Mouse (Mus musculus) layer of hippocampus, adult 9-11 months (tissue): ENCODE measurements at regions not wholly inside any gene's neighbourhood (a gene's known extent, or its start where the extent isn't known, plus 50 kb on each side); places are given as distances from the start of the nearest gene placed in this dataset.

Experiments used
- DNase-seq: peaks from one replicate; pipeline ENCODE4 v3.0.0; 2022

DNA sequence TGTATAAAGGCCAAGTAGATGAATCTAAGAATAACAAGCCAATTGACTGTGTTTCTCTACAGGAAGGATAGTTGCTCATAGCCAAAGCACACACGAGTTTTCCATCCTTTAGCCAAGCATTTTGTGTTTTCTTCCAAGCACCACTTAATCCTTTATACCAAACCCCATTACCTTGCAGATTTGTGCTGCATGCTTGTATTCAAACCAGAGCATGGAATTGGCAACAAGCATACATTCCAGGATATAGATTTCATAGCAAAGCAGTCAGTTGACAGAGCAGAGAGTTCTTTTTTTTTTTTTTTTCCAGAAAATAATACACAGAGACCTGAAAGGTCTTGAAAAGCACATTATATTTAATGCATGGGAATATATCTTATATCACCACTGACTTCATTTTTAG lies 169.9 kb downstream of the Pom121l12 start:
- DNase-seq: no peak

DNA sequence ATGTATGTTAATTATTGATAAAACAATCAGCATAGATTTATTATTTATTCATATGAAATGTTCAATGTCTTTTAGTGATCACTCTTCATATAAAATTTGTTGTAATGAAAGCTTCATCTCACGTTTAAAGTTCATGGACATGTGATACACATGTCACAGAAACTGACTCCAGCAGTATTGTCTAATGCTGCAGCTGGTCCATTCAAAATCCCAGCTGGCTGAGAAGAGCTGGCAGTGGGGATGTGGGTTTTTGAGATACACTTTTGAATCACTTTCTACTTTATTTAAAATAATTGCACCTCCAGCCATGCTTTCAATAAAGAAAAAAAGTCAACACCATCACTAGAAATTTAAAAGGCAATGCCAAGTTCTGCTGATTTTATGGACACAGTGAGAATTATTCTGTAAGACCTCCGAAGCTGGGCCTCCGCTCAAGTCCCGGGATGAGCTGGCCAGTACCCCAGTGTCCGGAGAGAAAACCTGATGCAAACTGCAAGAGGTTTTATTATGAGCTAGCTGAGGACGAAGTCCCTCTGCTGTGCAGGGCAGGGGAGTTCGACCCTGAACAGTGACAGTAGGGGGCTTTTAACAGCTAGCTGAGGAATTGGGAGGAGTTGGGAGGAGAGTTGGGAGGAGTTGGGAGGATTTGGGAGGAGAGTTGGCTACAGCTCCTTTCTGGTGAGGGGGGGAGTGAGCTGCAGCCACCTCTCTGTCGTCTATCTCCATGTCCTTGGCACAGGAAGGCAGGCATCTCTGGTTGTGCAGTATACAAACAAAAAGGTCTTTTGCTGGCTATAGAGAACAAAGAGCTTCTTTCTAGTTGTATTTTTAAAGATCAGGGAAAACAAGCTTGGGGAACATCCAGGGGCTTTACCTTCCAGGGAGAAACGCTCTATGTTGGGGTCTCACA lies 170.6 kb downstream of the Pom121l12 start:
- no peak for DNase-seq

DNA sequence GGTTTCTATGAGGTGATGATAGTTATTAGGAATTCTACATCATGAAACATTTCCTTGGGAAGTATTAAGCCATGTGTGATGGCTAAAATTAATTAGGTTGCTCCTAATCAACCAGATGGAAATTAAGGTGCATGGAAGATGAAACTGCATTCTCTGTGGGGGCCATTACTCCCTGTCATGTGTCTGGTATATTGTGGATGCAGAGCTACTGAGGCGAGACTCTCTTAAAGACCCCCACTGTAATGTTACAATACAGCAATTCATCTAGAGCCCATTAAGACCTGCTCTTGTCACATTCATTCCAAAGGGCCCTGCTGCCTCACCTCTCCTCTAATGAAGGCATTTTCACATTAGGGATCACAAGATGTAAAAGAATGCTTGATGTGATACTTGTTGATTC lies 199.2 kb downstream of the Pom121l12 start:
- DNase-seq: no peak

DNA sequence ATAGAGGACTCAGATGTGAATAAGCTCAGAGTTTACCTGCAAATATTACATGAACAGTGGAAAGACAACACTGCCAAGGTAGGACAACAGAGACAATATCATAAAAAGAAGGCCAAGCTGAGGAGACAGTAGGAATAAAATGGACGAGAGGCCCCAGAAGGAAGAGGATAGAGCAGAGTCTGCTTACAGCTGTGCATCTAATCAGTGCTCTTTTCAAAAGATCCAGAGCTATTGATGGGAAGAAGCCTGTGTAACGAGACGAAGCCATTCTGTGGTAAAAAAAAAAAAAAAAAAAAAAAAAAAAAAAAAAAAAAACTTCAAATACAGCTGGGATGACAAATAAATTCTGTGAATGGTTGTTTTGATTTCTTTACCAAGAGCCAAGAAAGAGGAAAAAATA lies 200.2 kb downstream of the Pom121l12 start:
- no peak for DNase-seq

DNA sequence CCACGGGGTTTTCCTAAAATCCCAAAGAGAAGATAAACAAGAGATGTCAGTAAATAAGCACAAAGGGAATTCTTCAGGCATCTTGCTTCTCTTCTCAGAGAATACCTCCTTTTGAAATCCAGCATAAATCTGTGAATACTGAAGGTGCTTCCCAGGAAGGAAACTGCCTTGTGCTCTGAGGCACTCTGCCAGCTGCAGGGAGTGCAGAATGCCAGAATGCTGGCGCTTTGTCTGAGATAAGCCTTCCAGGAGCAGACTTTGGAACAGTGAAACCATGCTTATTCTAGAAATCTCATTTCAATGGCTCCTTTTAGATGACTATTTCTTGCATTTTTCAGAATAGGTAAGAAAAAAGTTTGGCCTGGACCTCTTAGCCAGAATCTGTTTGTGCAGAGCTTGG lies 219.9 kb downstream of the Pom121l12 start:
- DNase-seq: peak; percentile 24
